Mouse (Mus musculus) liver, embryonic 11.5 days (tissue): ENCODE results near the gene Sash3. TPM values are rescaled to one million over a fixed set of nuclear protein-coding genes. Genes with fewer than 3 reads are reported as not detected.
A peak's percentile ranks its signal among the peaks of the same experiment; 100 is the strongest.
"Not testable (repeated sequence)": the region's sequence is repeated elsewhere in the genome, so short reads cannot be mapped to it uniquely, and the experiment has no call there.

Experiments used
- ATAC-seq: fragments of 200-750 bp; cut with Nextera tagmentation; replicated peaks from 2 replicates; pipeline ENCODE4 v1.8.0; 2017; ENCODE audit warnings: moderate number of reproducible peaks, mild to moderate bottlenecking, moderate TSS enrichment, moderate library complexity; ENCODE audit not compliant: low FRiP score
- DNase-seq: peaks from one replicate; pipeline ENCODE4 v3.0.0-alpha.2; 2017; ENCODE audit warnings: low spot score
- H3K27ac ChIP-seq: fragments of 300-500 bp; sonication (generic); 2 replicates; pipeline ENCODE4 v1.5.1; 2014; ENCODE audit warnings: mild to moderate bottlenecking, low read depth, low read length, control low read depth
- H3K27me3 ChIP-seq: fragments of 300-500 bp; sonication (generic); replicated peaks from 2 replicates; pipeline ENCODE4 v1.6.1; 2014; ENCODE audit warnings: low read length, mixed read lengths; ENCODE audit not compliant: control insufficient read depth, insufficient read depth
- H3K36me3 ChIP-seq: fragments of 300-500 bp; sonication (generic); 2 replicates; pipeline ENCODE4 v1.6.1; 2014; ENCODE audit warnings: mild to moderate bottlenecking, low read length, moderate library complexity, mixed read lengths; ENCODE audit not compliant: control insufficient read depth, insufficient read depth
- H3K4me1 ChIP-seq: fragments of 300-500 bp; sonication (generic); replicated peaks from 2 replicates; pipeline ENCODE4 v1.6.1; 2014; ENCODE audit warnings: low read length, mixed read lengths; ENCODE audit not compliant: control insufficient read depth, insufficient read depth
- H3K4me2 ChIP-seq: fragments of 300-500 bp; sonication (generic); 2 replicates; pipeline ENCODE4 v1.6.1; 2014; ENCODE audit warnings: mild to moderate bottlenecking, control low read depth, moderate library complexity
- H3K4me3 ChIP-seq: fragments of 300-500 bp; sonication (generic); 2 replicates; pipeline ENCODE4 v1.5.1; 2014; ENCODE audit warnings: low read depth, low read length, control low read depth
- H3K9ac ChIP-seq: fragments of 300-500 bp; sonication (generic); 2 replicates; pipeline ENCODE4 v1.6.1; 2014; ENCODE audit warnings: low read depth, low read length, control low read depth
- H3K9me3 ChIP-seq: fragments of 300-500 bp; sonication (generic); 2 replicates; pipeline ENCODE4 v1.6.1; 2016; ENCODE audit warnings: low read length, inconsistent platforms, mixed read lengths; ENCODE audit not compliant: control insufficient read depth
- WGBS: fragments of 180-500 bp; shearing (Covaris S2); extraction: QIAGEN DNeasy Blood & Tissue Kit; methylation state at CpG from one replicate; pipeline ENCODE4 v1.1.7; 2014; 5-methylcytosine and 5-hydroxymethylcytosine counted together
- polyA plus RNA-seq: library from polyadenylated mRNA; unstranded; fragments of >200 nt; fragmentation: Nextera tagmentation; extraction: Ambion mirVana; gene quantifications from 2 replicates; pipeline ENCODE4 v1.2.1, GENCODE M21; 2014

The Sash3 gene
- polyA plus RNA-seq, 1 experiment from 2014 or later, result 11.5 TPM

DNA sequence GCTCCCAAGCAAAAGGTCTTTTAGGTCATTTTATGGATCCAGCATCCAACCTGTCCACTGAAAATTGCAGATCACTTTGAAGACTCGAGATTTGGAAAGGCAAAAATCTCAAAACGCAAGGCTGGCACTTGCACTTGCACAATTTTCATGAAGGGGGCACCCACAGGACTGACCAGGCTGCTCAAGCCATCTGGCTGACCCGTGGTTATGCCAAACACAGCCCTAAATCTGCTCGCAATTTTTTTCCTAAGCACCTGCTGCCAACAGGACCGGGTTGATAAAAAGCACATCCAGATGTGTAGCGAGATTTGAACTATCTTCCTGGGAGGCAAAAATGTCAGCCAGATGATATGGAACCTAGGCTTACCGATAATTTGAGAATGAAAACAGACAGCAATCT, 57.5 kb downstream of the Sash3 start:
- ATAC-seq (no peak), DNase-seq (no peak)
- Histone ChIP-seq H3K4me3 (no peak overlapping the region), H3K9me3 (no peaks in the 10 kb centered on the region), H3K4me2 (no peak overlapping the region), H3K27me3 (peaks cover 4% of the 10 kb centered on the region; the same call in 1 of the 2 replicates), H3K4me1 (no peaks in the 10 kb centered on the region), H3K9ac (no peak overlapping the region), H3K27ac (no peak overlapping the region), H3K36me3 (no peaks in the 10 kb centered on the region)
- 72% methylated on average over 7 of the region's 7 CpGs for WGBS

GRCm38 (mm10) chrX:48204469-48204868, 58.2 kb downstream of the Sash3 start:
- Histone ChIP-seq H3K27me3 (peaks cover 4% of the 10 kb centered on the region; the same call in 1 of the 2 replicates), H3K4me1 (no peaks in the 10 kb centered on the region), H3K4me3 (no peak overlapping the region), H3K27ac (no peak overlapping the region), H3K9me3 (no peaks in the 10 kb centered on the region), H3K4me2 (no peak overlapping the region), H3K9ac (no peak overlapping the region), H3K36me3 (no peaks in the 10 kb centered on the region)
- ATAC-seq (no peak), DNase-seq (no peak)
- 64% methylated on average over 6 of the region's 6 CpGs for WGBS

GRCm38 (mm10) chrX:48207761-48208487, 61.7 kb downstream of the Sash3 start:
- ATAC-seq, result peak; percentile 73

DNA sequence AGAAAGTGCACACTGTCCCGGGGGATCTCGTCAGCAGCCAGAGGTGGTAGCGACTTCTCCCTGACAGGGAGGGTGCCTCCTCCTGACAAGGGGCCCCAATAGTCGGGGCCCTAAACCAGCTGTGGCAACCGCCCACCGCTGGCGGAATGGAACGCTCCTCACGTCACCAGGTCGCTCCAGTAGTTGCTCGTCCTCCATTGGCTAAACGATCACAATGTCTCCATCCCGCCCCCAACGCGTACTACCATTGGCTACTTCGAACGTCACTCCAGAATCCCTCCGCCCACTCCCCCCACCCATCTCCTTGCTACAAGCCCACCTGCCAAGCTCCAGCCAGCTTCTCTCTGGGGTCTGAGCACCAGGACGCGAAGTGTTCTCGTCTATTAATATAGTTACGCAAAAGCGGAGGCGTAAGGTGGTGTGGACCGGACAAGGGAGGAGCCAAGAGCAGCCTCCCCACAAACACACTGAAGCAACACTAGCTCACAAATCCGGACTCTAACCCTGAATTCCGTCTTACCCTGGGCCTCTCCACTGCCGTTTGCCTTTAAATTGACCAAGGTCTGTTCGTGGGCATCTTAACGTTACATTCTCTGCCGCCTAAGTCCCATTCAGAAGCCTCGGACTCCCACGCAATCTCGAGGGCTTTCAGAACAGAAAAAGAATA, 62.4 kb downstream of the Sash3 start, which contains the start of gene Zdhhc9:
TSS of gene Zdhhc9 (minus strand) at position 360 of the 667 bp plus-strand sequence.
- ATAC-seq (peak; percentile 99), DNase-seq (peak; percentile 77)
- Histone ChIP-seq H3K27ac (peak within 1 kb of the TSS; percentile 46; the same call in 1 of the 2 replicates), H3K4me2 (peak within 1 kb of the TSS; percentile 66), H3K4me1 (no peaks in the 10 kb centered on the region), H3K27me3 (peaks cover 4% of the 10 kb centered on the region; the same call in 1 of the 2 replicates), H3K9ac (peak within 1 kb of the TSS; percentile 70), H3K4me3 (peak within 1 kb of the TSS; percentile 69), H3K9me3 (no peaks in the 10 kb centered on the region), H3K36me3 (no peaks in the 10 kb centered on the region)
- 10% methylated on average over 34 of the region's 34 CpGs for WGBS

More at GRCm38 (mm10) chrX:48207761-48208487, 61.7 kb downstream of the Sash3 start:
- peak overlapping the region; percentile 70 for H3K9ac ChIP-seq
- H3K4me3 ChIP-seq, result peak overlapping the region; percentile 69
- H3K27me3 ChIP-seq, result peaks cover 4% of the 10 kb centered on the region; the same call in 1 of the 2 replicates
- H3K4me1 ChIP-seq, result no peaks in the 10 kb centered on the region
- H3K9me3 ChIP-seq, result no peaks in the 10 kb centered on the region
- WGBS, result 14% methylated on average over 36 of the region's 36 CpGs
- peak overlapping the region; percentile 66 for H3K4me2 ChIP-seq
- peak; percentile 36 for DNase-seq
- no peaks in the 10 kb centered on the region for H3K36me3 ChIP-seq
- H3K27ac ChIP-seq, result peak overlapping the region; percentile 46; the same call in 1 of the 2 replicates

- H3K9me3 ChIP-seq, H3K36me3 ChIP-seq, H3K4me2 ChIP-seq, H3K4me3 ChIP-seq, DNase-seq, ATAC-seq, H3K9ac ChIP-seq, H3K27ac ChIP-seq, H3K27me3 ChIP-seq, H3K4me1 ChIP-seq: not testable (repeated sequence)
- 80% methylated on average over 3 of the region's 4 CpGs for WGBS
These were observed 63.5 kb downstream of the Sash3 start for GRCm38 (mm10) chrX:48209746-48210145.

Other genes with a start within 250 kb of the Sash3 start
- gene Ocrl, start 234.0 kb upstream of the Sash3 start, polyA plus RNA-seq, result 11.8 and 12.8 TPM in 2 replicates
- gene Apln, start 111.6 kb upstream of the Sash3 start, polyA plus RNA-seq, result 0.60 and 0.95 TPM in 2 replicates
- 0.29 and 0.40 TPM in 2 replicates for gene Xpnpep2, start 37.7 kb upstream of the Sash3 start, polyA plus RNA-seq
- 2.6 and 3.1 TPM in 2 replicates for gene Zdhhc9, start 62.4 kb downstream of the Sash3 start, polyA plus RNA-seq
- gene Utp14a, start 110.4 kb downstream of the Sash3 start, polyA plus RNA-seq, result 31.3 and 36.0 TPM in 2 replicates
- 5.4 and 7.3 TPM in 2 replicates for gene Bcorl1, start 194.9 kb downstream of the Sash3 start, polyA plus RNA-seq